Mouse (Mus musculus) frontal cortex, postnatal 10 days (tissue): ENCODE data around the gene Gm5617.
A peak's percentile ranks its signal among the peaks of the same experiment; 100 is the strongest.
"Not testable (repeated sequence)": the region's sequence is repeated elsewhere in the genome, so short reads cannot be mapped to it uniquely, and the experiment has no call there.

ENCODE experiments used
- DNase-seq, 2 experiments: peaks; one replicate each; pipeline ENCODE4 v3.0.0; 2022; ENCODE audit warnings: low spot score in 2 of 2, mixed read lengths in 1 of 2

The Gm5617 gene

DNA sequence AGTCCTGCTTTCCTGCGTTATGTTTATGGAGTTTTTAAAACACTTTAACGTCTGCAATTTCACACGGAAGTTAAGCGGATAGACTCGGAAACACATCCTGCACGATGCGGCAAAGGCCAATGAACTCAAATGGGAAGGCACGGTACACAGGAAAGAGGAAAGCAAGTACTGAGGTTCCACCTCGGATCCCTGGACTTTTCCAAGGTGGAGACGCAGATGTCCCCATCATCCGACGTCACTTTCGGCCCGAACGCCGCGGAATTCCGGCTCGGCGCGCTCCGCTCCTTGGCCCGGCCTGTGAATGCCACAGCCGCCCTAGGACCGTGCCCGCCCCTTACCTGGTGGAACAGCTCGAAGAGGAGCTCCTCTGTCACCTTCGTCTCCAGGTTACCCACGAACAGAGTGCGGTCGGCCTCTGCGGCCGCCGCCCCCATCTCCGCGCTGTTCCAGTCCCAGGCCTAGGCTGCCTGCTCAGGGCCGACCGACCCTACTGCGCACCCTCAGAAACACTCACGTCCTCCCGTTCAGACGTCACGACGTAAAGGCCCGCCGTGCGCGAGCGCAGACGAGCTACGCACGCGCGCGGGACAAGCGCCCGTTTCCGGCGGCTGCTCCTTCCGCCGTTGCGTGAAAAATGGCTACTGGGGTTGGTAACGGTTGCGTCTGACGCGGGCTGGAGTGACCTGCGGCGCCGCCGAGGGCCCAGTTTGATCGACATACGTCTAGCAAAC lies at the start of gene Gm5617, which contains the start of gene Rbm7:
TSS of gene Gm5617 (plus strand) at position 626 of the 731 bp plus-strand sequence.
TSS of gene Rbm7 (minus strand) at position 483 of the 731 bp plus-strand sequence.
- DNase-seq: peak; percentile 89 to 94

GRCm38 (mm10) chr9:48447783-48448209 lies 47.4 kb upstream of the Gm5617 start:
- DNase-seq: no peak

DNA sequence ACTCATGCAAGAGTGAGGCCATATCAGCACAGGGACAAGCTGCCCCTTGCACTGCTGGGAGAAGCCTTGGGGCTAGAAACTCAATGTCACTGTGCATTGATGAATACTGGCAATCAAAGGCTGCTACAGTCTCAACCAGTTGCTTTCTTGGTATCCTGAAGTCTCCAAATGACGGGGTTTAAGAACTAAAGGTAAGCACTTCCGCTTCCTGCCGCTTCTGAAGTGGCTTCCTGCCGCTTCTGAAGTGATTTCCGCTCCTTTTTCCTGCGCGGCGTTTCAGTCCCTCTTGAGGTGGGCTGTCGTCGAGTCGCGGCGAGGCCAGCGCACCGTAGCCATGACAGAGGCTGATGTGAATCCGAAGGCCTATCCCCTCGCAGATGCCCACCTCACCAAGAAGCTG lies 45.2 kb upstream of the Gm5617 start:
- no peak for DNase-seq

GRCm38 (mm10) chr9:48455961-48456360 lies 39.3 kb upstream of the Gm5617 start:
- no peak for DNase-seq

GRCm38 (mm10) chr9:48458879-48459278 lies 36.4 kb upstream of the Gm5617 start:
- DNase-seq: no peak

DNA sequence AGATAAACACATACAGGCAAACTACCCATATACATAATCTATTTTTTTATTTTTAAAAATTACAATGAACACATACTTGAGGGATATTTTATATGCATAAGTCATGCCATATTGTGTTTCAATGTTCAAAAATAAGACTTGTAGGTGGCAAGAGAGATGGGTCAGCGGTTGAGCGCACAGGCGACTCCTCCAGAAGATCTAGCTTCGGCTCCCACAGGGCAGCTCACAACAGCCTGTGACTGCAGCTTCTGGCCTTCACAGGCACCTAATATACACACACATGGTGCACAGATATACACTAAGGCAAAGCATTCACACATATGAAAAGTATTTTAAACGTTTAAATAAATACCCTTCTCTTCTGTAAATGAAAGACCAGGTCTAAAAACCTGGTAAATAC lies 35.9 kb upstream of the Gm5617 start:
- DNase-seq: no peak

DNA sequence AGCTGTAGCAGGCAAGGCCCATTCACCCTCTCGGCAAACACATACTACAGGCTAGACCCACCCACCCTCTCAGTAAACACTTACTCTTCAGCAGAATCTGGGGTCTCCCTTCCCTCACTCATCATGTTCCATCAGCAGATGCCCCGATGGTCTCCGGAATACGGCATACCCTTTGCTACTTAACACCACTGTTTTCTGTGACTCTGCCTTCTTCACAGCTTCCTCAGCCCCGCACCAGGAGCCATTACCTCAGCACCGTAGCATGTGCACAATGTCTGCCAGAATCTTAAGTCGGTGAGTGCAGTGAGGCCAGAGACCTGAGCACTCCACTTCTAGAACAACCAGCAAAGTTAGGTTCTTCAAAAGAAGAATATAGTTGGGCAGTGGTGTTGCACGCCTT lies 34.5 kb upstream of the Gm5617 start:
- DNase-seq: no peak

GRCm38 (mm10) chr9:48461545-48461944 lies 33.7 kb upstream of the Gm5617 start:
- no peak for DNase-seq

DNA sequence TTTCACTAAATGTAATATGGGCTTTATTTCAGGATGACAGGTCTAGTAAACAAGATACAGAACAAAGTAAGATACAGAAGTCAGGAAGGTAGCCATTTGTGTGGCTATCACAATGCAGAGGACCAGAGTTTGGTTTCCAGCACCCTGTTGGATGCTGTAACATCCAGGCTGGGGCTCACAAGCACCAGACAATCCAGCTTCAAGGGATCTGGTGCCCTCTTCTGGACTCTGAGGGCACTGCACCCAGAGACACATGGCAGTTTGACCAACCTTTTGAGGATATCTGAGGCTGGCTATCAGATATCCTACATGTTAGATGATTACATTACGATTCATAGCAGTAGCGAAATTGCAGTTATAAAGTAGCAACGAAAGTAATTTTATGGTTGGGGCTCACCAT lies 29.6 kb upstream of the Gm5617 start:
- no peak for DNase-seq

GRCm38 (mm10) chr9:48466804-48467203 lies 28.4 kb upstream of the Gm5617 start:
- peak in 1 of 2 experiments; percentile 33 for DNase-seq

- DNase-seq: not testable (repeated sequence)
Measured at GRCm38 (mm10) chr9:48467471-48467870, 27.8 kb upstream of the Gm5617 start.

DNA sequence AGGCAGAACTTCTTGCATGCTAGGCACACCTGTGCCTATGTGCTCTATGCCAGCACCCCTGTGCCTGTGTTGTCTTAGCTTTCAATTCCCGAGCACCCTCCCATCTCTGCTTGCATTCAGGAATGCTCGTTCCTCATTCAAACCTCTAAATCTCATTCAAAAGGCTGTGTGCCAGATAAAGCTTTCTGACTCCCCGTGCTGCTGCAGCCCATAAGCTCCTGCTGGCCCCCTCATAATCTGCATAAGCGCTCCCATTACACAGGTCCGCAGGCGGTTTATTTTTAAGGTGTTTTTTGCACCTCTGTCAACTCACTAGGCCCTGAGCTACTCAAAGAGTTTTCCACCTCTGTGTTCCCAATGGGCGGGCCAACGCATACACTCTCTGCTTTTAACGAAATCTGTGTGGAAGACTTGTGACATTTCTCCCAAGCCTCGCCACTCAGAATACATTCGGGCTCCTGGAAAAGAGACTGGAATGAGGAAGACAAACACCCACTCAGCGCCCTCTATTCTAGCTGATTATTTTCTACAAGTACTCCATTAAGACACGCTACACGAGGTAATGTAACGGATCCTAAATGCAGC lies 22.7 kb upstream of the Gm5617 start:
- DNase-seq: no peak

DNA sequence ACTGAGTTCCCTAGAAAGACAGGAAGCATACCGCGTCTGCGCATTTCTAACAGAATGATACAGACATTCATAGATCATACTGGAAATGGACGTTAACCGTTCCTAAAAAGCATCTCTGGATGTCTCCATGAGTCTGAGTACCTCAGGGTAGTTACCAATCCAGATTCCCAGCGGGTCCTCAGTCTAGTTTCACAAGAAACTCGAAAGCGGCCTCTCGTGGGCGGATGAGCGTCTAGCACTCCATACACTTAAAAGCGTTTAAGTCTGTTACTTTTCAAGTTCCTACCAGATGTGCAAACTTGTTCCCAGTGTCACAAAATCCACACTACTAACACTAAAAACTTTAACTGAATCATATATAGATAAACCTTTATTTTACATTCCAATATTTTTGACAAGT lies 22.1 kb upstream of the Gm5617 start:
- no peak for DNase-seq

DNA sequence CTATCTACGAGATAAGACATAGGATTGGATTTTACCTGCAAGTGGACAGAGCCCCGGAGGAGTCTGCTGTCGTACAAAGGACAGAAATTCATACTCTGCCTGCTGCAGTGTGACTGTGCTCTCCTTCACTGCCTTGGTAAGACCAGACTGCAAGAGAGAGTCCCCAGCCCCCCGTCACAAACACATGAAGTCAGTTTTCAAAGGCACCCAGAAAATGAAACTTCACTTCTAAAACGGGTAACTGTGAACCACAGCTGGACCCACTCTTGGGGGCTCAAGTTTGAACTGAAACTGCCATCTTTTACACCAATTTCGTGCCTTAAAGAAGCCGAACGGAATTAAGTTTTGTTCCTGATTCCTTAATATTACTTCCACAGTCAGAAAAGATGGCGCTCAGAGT lies 20.9 kb upstream of the Gm5617 start:
- no peak for DNase-seq

DNA sequence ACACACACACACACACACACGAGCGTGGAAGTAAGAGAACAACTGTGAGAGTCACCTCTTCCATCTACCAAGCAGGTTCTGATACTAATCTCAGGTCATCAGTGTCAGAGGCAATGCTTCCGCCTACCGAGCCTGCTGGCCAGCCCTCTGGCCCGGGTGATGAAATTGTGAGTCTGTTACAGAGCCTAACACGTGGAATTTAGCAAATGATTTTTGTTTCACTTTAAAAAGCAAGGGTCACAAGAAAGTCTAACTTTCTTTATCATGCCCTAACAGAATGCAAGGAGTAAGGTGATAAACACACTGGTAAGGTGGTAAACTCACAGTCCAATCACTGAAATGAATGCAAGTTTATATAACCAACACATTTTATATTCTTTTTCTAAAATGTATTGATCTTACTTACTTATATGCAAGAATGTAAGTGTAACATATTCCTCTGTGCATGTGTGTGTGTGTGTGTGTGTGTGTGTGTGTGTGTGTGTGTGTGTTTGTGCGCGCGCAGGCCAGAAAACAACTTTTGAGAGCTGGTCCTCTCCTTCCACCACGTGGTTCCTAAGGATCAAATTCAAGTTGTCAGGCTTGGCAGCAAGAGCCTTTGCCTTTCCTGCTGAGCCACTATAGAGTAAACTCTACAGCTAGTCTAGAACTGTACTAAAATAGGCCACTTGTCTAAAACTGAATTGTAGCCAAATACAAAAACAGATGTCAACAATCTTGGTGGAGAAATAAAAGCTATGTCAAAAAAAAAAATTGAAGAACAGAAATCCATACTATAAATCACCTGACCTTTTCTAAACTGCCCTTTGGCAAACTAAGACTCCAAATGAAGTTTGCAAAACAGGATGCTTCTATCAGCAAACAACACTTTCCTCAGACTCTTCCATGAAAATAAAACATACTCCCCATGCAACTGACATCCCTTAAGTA lies 18.7 kb upstream of the Gm5617 start:
- no peak for DNase-seq

- DNase-seq: no peak
Measured at GRCm38 (mm10) chr9:48478808-48479207, 16.4 kb upstream of the Gm5617 start.

GRCm38 (mm10) chr9:48479838-48480410 lies 15.3 kb upstream of the Gm5617 start:
- no peak for DNase-seq

DNA sequence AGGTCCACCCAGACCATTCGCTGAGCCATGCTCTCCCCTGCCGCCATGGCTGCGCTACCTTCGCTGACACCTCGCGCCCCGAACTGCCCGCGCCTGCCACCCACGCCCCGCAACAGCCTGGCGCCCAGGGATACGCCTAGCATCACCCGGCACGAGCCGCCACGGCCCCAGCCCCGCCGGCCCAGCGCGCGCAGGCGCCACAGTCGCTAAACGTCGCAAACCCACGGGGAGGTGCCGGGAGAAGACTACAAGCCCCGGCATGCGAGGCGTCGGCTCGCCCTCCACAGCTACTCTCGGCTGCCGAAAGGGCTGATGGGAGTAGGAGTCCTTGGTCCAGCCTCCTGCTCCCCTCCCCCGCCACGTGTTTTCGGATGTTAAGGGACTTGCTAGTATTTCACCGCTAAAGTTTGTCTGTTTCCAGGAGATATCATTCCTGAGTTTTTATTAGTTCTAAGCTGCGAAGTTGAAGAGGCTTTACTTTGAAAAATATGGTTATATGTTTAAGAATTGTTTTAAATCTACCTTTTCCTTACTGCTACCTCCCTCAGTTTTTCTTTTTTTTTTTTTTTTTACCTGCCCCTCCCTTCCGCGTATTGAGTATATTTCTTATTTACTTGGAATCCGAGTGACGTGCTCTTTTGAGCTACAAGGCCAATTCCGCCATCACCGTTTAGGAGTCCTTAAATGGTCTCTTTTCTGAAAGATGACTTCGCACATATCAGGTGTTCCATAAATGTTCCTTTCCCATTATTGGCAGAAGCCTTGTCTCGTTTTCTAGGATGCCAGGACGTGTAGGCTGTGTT lies 14.6 kb upstream of the Gm5617 start, which contains the start of gene Rexo2:
TSS of gene Rexo2 (minus strand) at position 213 of the 803 bp plus-strand sequence.
- peak; percentile 91 to 94 for DNase-seq

DNA sequence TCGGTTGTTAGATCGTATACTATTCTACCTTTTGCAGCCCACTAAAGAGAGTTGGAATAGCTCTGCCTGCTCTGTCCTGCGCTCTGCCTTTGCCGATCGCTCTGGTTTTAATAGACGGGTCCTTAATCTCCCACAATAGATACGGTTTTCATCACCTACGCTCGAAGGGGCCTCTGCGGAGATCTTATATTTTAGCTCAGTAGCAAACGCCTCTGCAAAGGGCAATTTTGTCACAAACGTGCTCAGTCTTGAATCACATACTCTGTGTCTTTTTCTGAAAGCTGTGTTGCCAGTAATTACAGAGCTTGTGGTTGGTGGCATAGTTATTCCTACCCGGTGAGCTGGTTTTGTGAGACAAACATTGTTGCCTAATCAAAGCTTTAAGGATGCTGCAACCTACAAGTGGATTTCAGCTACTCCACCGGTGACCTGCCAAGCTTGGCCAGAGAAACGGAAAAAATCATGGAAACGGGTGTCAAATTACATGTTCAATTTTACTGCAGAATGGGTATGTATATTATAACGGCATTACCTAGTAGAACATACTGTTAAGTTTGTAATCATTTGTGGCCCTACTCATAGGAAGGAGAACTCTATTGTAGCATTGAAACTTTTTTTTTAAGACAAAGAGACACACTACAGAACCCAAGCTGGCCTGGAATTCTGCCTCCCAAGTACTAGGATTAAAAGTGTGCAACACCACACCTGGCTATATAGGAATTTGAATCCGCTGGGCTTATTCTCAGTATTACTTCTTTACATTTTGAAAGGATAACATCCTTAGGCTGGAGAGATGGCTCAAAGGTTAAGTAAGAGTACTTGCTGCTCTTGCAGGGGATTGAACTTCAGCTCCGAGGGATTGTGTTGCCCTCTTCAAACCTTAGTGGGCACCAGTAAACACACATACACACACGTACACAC lies 13.8 kb upstream of the Gm5617 start:
- DNase-seq: no peak

- no peak for DNase-seq
Measured at GRCm38 (mm10) chr9:48495548-48495932, 298 bp downstream of the Gm5617 start.
